Mouse (Mus musculus): Measurements from ENCODE around the gene Rps6ka5.

Rps6ka5 gene

GRCm38 (mm10) chr12:100738498-100738897 lies 11.7 kb upstream of the Rps6ka5 start:
- TF ChIP-seq GATA4 (IDR thresholded peaks at IDR 0.05; ENCODE audit: insufficient replicate concordance, low read length) = no peak

- no peak for TF ChIP-seq GATA4 (IDR thresholded peaks at IDR 0.05; ENCODE audit: insufficient replicate concordance, low read length)
Observed at GRCm38 (mm10) chr12:100735581-100735980, 8.8 kb upstream of the Rps6ka5 start.

GRCm38 (mm10) chr12:100735156-100735555 lies 8.4 kb upstream of the Rps6ka5 start:
- TF ChIP-seq GATA4 (IDR thresholded peaks at IDR 0.05; ENCODE audit: insufficient replicate concordance, low read length) = no peak

- TF ChIP-seq GATA4 (IDR thresholded peaks at IDR 0.05; ENCODE audit: insufficient replicate concordance, low read length) = no peak
Observed at GRCm38 (mm10) chr12:100728646-100729485, 2.1 kb upstream of the Rps6ka5 start.

- no peak for TF ChIP-seq GATA4 (IDR thresholded peaks at IDR 0.05; ENCODE audit: insufficient replicate concordance, low read length)
Observed at GRCm38 (mm10) chr12:100727891-100728290, 1.1 kb upstream of the Rps6ka5 start.

- no peak for TF ChIP-seq GATA4 (IDR thresholded peaks at IDR 0.05; ENCODE audit: insufficient replicate concordance, low read length)
Observed at GRCm38 (mm10) chr12:100725458-100725786, 1.4 kb downstream of the Rps6ka5 start.

- TF ChIP-seq GATA4 (IDR thresholded peaks at IDR 0.05; ENCODE audit: insufficient replicate concordance, low read length) = peak; percentile 47; the same call in 1 of the 2 replicates
Observed at GRCm38 (mm10) chr12:100724606-100725457, 2.0 kb downstream of the Rps6ka5 start.

- TF ChIP-seq GATA4 (IDR thresholded peaks at IDR 0.05; ENCODE audit: insufficient replicate concordance, low read length) = no peak
Observed at GRCm38 (mm10) chr12:100724182-100724581, 2.6 kb downstream of the Rps6ka5 start.

GRCm38 (mm10) chr12:100720801-100721200 lies 6.0 kb downstream of the Rps6ka5 start:
- no peak for TF ChIP-seq GATA4 (IDR thresholded peaks at IDR 0.05; ENCODE audit: insufficient replicate concordance, low read length)

GRCm38 (mm10) chr12:100717446-100717845 lies 9.3 kb downstream of the Rps6ka5 start:
- no peak for TF ChIP-seq GATA4 (IDR thresholded peaks at IDR 0.05; ENCODE audit: insufficient replicate concordance, low read length)

- no peak for TF ChIP-seq GATA4 (IDR thresholded peaks at IDR 0.05; ENCODE audit: insufficient replicate concordance, low read length)
Observed at GRCm38 (mm10) chr12:100716969-100717368, 9.8 kb downstream of the Rps6ka5 start.

GRCm38 (mm10) chr12:100711819-100712218 lies 15.0 kb downstream of the Rps6ka5 start:
- no peak for TF ChIP-seq GATA4 (IDR thresholded peaks at IDR 0.05; ENCODE audit: insufficient replicate concordance, low read length)

GRCm38 (mm10) chr12:100711116-100711691 lies 15.6 kb downstream of the Rps6ka5 start:
- no peak for TF ChIP-seq GATA4 (IDR thresholded peaks at IDR 0.05; ENCODE audit: insufficient replicate concordance, low read length)

- TF ChIP-seq GATA4 (IDR thresholded peaks at IDR 0.05; ENCODE audit: insufficient replicate concordance, low read length) = no peak
Observed at GRCm38 (mm10) chr12:100710432-100710831, 16.4 kb downstream of the Rps6ka5 start.

GRCm38 (mm10) chr12:100707312-100707711 lies 19.5 kb downstream of the Rps6ka5 start:
- TF ChIP-seq GATA4 (IDR thresholded peaks at IDR 0.05; ENCODE audit: insufficient replicate concordance, low read length) = no peak

Measured in liver, adult (tissue).